Comparison of ENCODE assay signal across 18 mouse cellular contexts in genomic region chr4:83987846-83988245, GRCm38 (mm10).
DNase-seq lines count a peak whose midpoint lies in the region; ATAC-seq lines count a peak whose summit lies in the region.
"Had no signal": no experiment of that assay in that cellular context is flagged by ENCODE, and none has a peak within 500 bp of the region (broad histone marks: within the 10 kb centered on the region; RNA-seq: fewer than 3 reads in every experiment).

No protein-coding gene starts in this region.

- peak overlapping the region; percentile 67 for H3K27ac ChIP-seq in heart, embryonic 10.5 days
- H3K27ac ChIP-seq in lung, embryonic 15.5 days: 0 out of 2 replicates have a peak overlapping the region, but pooled peaks have one; percentile 50
- no peak overlapping the region for H3K27ac ChIP-seq in intestine, embryonic 15.5 days
- 0 out of 2 replicates have a peak overlapping the region, but pooled peaks have one; percentile 49 for H3K27ac ChIP-seq in stomach, embryonic 16.5 days (ENCODE audit: low read length)
- H3K27ac ChIP-seq: hindbrain, embryonic 15.5 days; midbrain, embryonic 13.5 days had no signal

- H3K4me3 ChIP-seq in heart, embryonic 10.5 days: no peak overlapping the region
- H3K4me3 ChIP-seq in lung, embryonic 15.5 days: no peak overlapping the region
- H3K4me3 ChIP-seq in intestine, embryonic 15.5 days (replicated peaks): no peak overlapping the region
- H3K4me3 ChIP-seq in stomach, embryonic 16.5 days (replicated peaks; ENCODE audit: low read length): no peak overlapping the region
- H3K4me3 ChIP-seq: hindbrain, embryonic 15.5 days; midbrain, embryonic 13.5 days; neural tube, embryonic 13.5 days had no signal

- peaks cover 29% of the 10 kb centered on the region for H3K4me1 ChIP-seq in heart, embryonic 10.5 days
- peaks cover 32% of the 10 kb centered on the region for H3K4me1 ChIP-seq in lung, embryonic 15.5 days
- no peaks in the 10 kb centered on the region for H3K4me1 ChIP-seq in intestine, embryonic 15.5 days (replicated peaks)
- peaks cover 15% of the 10 kb centered on the region; the same call in 1 of the 2 replicates for H3K4me1 ChIP-seq in stomach, embryonic 16.5 days (ENCODE audit: control insufficient read depth, insufficient read depth, low read length)

- no peak overlapping the region for H3K9ac ChIP-seq in lung, embryonic 15.5 days
- H3K9ac ChIP-seq in intestine, embryonic 15.5 days: no peak overlapping the region
- H3K9ac ChIP-seq in stomach, embryonic 16.5 days (ENCODE audit: low read length): no peak overlapping the region
- H3K9ac ChIP-seq: hindbrain, embryonic 15.5 days; midbrain, embryonic 13.5 days; neural tube, embryonic 13.5 days had no signal

- no peak overlapping the region for H3K4me2 ChIP-seq in lung, embryonic 15.5 days
- H3K4me2 ChIP-seq in intestine, embryonic 15.5 days (replicated peaks): no peak overlapping the region
- H3K4me2 ChIP-seq in stomach, embryonic 16.5 days (ENCODE audit: low read depth, low read length): no peak overlapping the region
- H3K4me2 ChIP-seq: hindbrain, embryonic 15.5 days; midbrain, embryonic 13.5 days; neural tube, embryonic 13.5 days had no signal

- WGBS in heart, embryonic 10.5 days: 57% methylated on average over 12 of the region's 12 CpGs
- 49% methylated on average over 10 of the region's 12 CpGs for WGBS in lung, embryonic 15.5 days
- WGBS in intestine, embryonic 15.5 days: 60% methylated on average over 12 of the region's 12 CpGs
- 63% methylated on average over 12 of the region's 12 CpGs for WGBS in stomach, embryonic 16.5 days

- no peaks in the 10 kb centered on the region for H3K36me3 ChIP-seq in heart, embryonic 10.5 days
- H3K36me3 ChIP-seq in lung, embryonic 15.5 days: no peaks in the 10 kb centered on the region
- H3K36me3 ChIP-seq in intestine, embryonic 15.5 days: no peaks in the 10 kb centered on the region
- H3K36me3 ChIP-seq in stomach, embryonic 16.5 days (ENCODE audit: control insufficient read depth, insufficient read depth, low read length): no peaks in the 10 kb centered on the region
- H3K36me3 ChIP-seq: hindbrain, embryonic 15.5 days; midbrain, embryonic 13.5 days; neural tube, embryonic 13.5 days had no signal

- no peak for ATAC-seq in lung, embryonic 15.5 days (ENCODE audit: borderline replicate concordance, extremely low read depth, low FRiP score, low TSS enrichment)
- 0 out of 2 replicates have a peak, but pooled peaks have one; percentile 25 for ATAC-seq in intestine, embryonic 15.5 days
- no peak for ATAC-seq in stomach, embryonic 16.5 days (ENCODE audit: insufficient read depth, low FRiP score)
- ATAC-seq: lung, postnatal 0 days; midbrain, embryonic 13.5 days had no signal

- no peak for DNase-seq in heart, embryonic 10.5 days (ENCODE audit: low spot score)
- DNase-seq in heart, postnatal 10 days: no peak
- no peak for DNase-seq in lung, postnatal 25 days (ENCODE audit: low spot score)
- no peak for DNase-seq in adipocyte (ENCODE audit: low spot score)
- DNase-seq in heart, adult 18-20 months: no peak
- DNase-seq: adrenal gland, postnatal 36 days; B cell, adult 2 months; cerebellum, adult 11 months; kidney, adult 9 months; left cerebral cortex, postnatal 4 days; thymus, adult 2 months had no signal

- no peaks in the 10 kb centered on the region for H3K27me3 ChIP-seq in heart, embryonic 10.5 days (ENCODE audit: insufficient read depth, poor library complexity, severe bottlenecking)
- no peaks in the 10 kb centered on the region for H3K27me3 ChIP-seq in lung, embryonic 15.5 days
- H3K27me3 ChIP-seq in intestine, embryonic 15.5 days (replicated peaks): no peaks in the 10 kb centered on the region
- H3K27me3 ChIP-seq in stomach, embryonic 16.5 days (ENCODE audit: control insufficient read depth, insufficient read depth, low read length): no peaks in the 10 kb centered on the region
- H3K27me3 ChIP-seq: hindbrain, embryonic 15.5 days; midbrain, embryonic 13.5 days; neural tube, embryonic 13.5 days had no signal

- intact Hi-C loops in heart, postnatal 10 days (cut with DNase I): no loop called here

- no peaks in the 10 kb centered on the region for H3K9me3 ChIP-seq in heart, embryonic 10.5 days
- no peaks in the 10 kb centered on the region for H3K9me3 ChIP-seq in lung, embryonic 15.5 days
- H3K9me3 ChIP-seq in intestine, embryonic 15.5 days: no peaks in the 10 kb centered on the region
- H3K9me3 ChIP-seq in stomach, embryonic 16.5 days (replicated peaks; ENCODE audit: control insufficient read depth, low read length): no peaks in the 10 kb centered on the region
- H3K9me3 ChIP-seq: hindbrain, embryonic 15.5 days; midbrain, embryonic 13.5 days; neural tube, embryonic 13.5 days had no signal
